Mouse (Mus musculus) heart, embryonic 16.5 days (tissue): ENCODE results near the gene Tnc. TPM values are rescaled to one million over a fixed set of nuclear protein-coding genes. Genes with fewer than 3 reads are reported as not detected.
A peak's percentile ranks its signal among the peaks of the same experiment; 100 is the strongest.

Source experiments
- ATAC-seq: fragments of 200-750 bp; cut with Nextera tagmentation; replicated peaks from 2 replicates; pipeline ENCODE4 v1.8.0; 2017; ENCODE audit warnings: moderate number of reproducible peaks; ENCODE audit not compliant: insufficient read depth, low FRiP score; ENCODE audit errors: extremely low read depth
- H3K27ac ChIP-seq: fragments of 300-500 bp; sonication (generic); 2 replicates; pipeline ENCODE4 v1.5.1; 2014; ENCODE audit warnings: mild to moderate bottlenecking, low read length, control low read depth, moderate library complexity
- H3K27me3 ChIP-seq: fragments of 300-500 bp; sonication (generic); 2 replicates; pipeline ENCODE4 v1.6.1; 2014; ENCODE audit warnings: low read length, mixed read lengths; ENCODE audit not compliant: control insufficient read depth, insufficient read depth
- H3K36me3 ChIP-seq: fragments of 300-500 bp; sonication (generic); 2 replicates; pipeline ENCODE4 v1.6.1; 2014; ENCODE audit not compliant: control insufficient read depth, insufficient read depth
- H3K4me1 ChIP-seq: fragments of 300-500 bp; sonication (generic); 2 replicates; pipeline ENCODE4 v1.6.1; 2014; ENCODE audit warnings: low read length, mixed read lengths; ENCODE audit not compliant: control insufficient read depth, insufficient read depth
- H3K4me2 ChIP-seq: fragments of 300-500 bp; sonication (generic); 2 replicates; pipeline ENCODE4 v1.6.1; 2014; ENCODE audit warnings: low read depth, mild to moderate bottlenecking, control low read depth, low read length
- H3K4me3 ChIP-seq: fragments of 300-500 bp; sonication (generic); 2 replicates; pipeline ENCODE4 v1.5.1; 2014; ENCODE audit warnings: mild to moderate bottlenecking, control low read depth, low read length
- H3K9ac ChIP-seq: fragments of 300-500 bp; sonication (generic); 2 replicates; pipeline ENCODE4 v1.6.1; 2014; ENCODE audit warnings: low read length, control low read depth
- H3K9me3 ChIP-seq: fragments of 300-500 bp; sonication (generic); replicated peaks from 2 replicates; pipeline ENCODE4 v1.6.1; 2016; ENCODE audit warnings: low read length; ENCODE audit not compliant: control insufficient read depth
- WGBS: fragments of 180-500 bp; shearing (Covaris S2); extraction: QIAGEN DNeasy Blood & Tissue Kit; methylation state at CpG from one replicate; pipeline ENCODE4 v1.1.7; 2014; 5-methylcytosine and 5-hydroxymethylcytosine counted together
- polyA plus RNA-seq: library from polyadenylated mRNA; unstranded; fragments of >200 nt; fragmentation: Nextera tagmentation; extraction: Ambion mirVana; gene quantifications from 2 replicates; pipeline ENCODE4 v1.2.1, GENCODE M21; 2015

Gene Tnc
- polyA plus RNA-seq, 1 experiment from 2014 or later: 31.3 TPM

GRCm38 (mm10) chr4:64009936-64010335 is 36.9 kb downstream of the Tnc start:
- no peaks in the 10 kb centered on the region for H3K9me3 ChIP-seq
- no peak overlapping the region for H3K27ac ChIP-seq
- H3K4me1 ChIP-seq: no peaks in the 10 kb centered on the region
- H3K27me3 ChIP-seq: no peaks in the 10 kb centered on the region
- H3K9ac ChIP-seq: no peak overlapping the region
- no peaks in the 10 kb centered on the region for H3K36me3 ChIP-seq
- no peak overlapping the region for H3K4me2 ChIP-seq
- ATAC-seq: no peak
- no peak overlapping the region for H3K4me3 ChIP-seq
- 81% methylated on average over 1 of the region's 1 CpGs for WGBS

GRCm38 (mm10) chr4:64005198-64005597 is 41.6 kb downstream of the Tnc start:
- no peaks in the 10 kb centered on the region for H3K36me3 ChIP-seq
- WGBS: 82% methylated on average over 4 of the region's 4 CpGs
- no peaks in the 10 kb centered on the region for H3K27me3 ChIP-seq
- H3K4me1 ChIP-seq: no peaks in the 10 kb centered on the region
- H3K9me3 ChIP-seq: no peaks in the 10 kb centered on the region
- ATAC-seq: no peak
- no peak overlapping the region for H3K27ac ChIP-seq
- H3K9ac ChIP-seq: no peak overlapping the region
- no peak overlapping the region for H3K4me3 ChIP-seq
- H3K4me2 ChIP-seq: no peak overlapping the region

- 24% methylated on average over 3 of the region's 3 CpGs for WGBS
- no peak overlapping the region for H3K4me2 ChIP-seq
- no peak for ATAC-seq
- no peaks in the 10 kb centered on the region for H3K36me3 ChIP-seq
- no peaks in the 10 kb centered on the region for H3K27me3 ChIP-seq
- H3K9ac ChIP-seq: no peak overlapping the region
- no peak overlapping the region for H3K4me3 ChIP-seq
- no peak overlapping the region for H3K27ac ChIP-seq
- H3K4me1 ChIP-seq: no peaks in the 10 kb centered on the region
- H3K9me3 ChIP-seq: no peaks in the 10 kb centered on the region
These were observed 43.1 kb downstream of the Tnc start for GRCm38 (mm10) chr4:64003677-64004076.

GRCm38 (mm10) chr4:64002168-64002567 is 44.6 kb downstream of the Tnc start:
- no peaks in the 10 kb centered on the region for H3K36me3 ChIP-seq
- no peaks in the 10 kb centered on the region for H3K4me1 ChIP-seq
- no peak overlapping the region for H3K27ac ChIP-seq
- no peak overlapping the region for H3K4me3 ChIP-seq
- no peak for ATAC-seq
- no peak overlapping the region for H3K4me2 ChIP-seq
- no peaks in the 10 kb centered on the region for H3K27me3 ChIP-seq
- no peaks in the 10 kb centered on the region for H3K9me3 ChIP-seq
- no peak overlapping the region for H3K9ac ChIP-seq
- 67% methylated on average over 2 of the region's 2 CpGs for WGBS

GRCm38 (mm10) chr4:64000788-64001187 is 46.0 kb downstream of the Tnc start:
- no peaks in the 10 kb centered on the region for H3K4me1 ChIP-seq
- no peak overlapping the region for H3K4me3 ChIP-seq
- H3K9ac ChIP-seq: no peak overlapping the region
- H3K4me2 ChIP-seq: no peak overlapping the region
- 72% methylated on average over 3 of the region's 3 CpGs for WGBS
- H3K27me3 ChIP-seq: no peaks in the 10 kb centered on the region
- H3K27ac ChIP-seq: no peak overlapping the region
- ATAC-seq: no peak
- no peaks in the 10 kb centered on the region for H3K36me3 ChIP-seq
- H3K9me3 ChIP-seq: no peaks in the 10 kb centered on the region

GRCm38 (mm10) chr4:64000293-64000692 is 46.5 kb downstream of the Tnc start:
- Histone ChIP-seq H3K36me3 (no peaks in the 10 kb centered on the region), H3K9ac (no peak overlapping the region), H3K4me2 (no peak overlapping the region), H3K4me1 (no peaks in the 10 kb centered on the region), H3K27me3 (no peaks in the 10 kb centered on the region), H3K27ac (no peak overlapping the region), H3K4me3 (no peak overlapping the region), H3K9me3 (no peaks in the 10 kb centered on the region)
- no peak for ATAC-seq
- 77% methylated on average over 4 of the region's 4 CpGs for WGBS

- ATAC-seq: peak; percentile 55; the same call in 1 of the 2 replicates
- H3K9ac ChIP-seq: no peak overlapping the region
- no peak overlapping the region for H3K27ac ChIP-seq
- H3K4me2 ChIP-seq: no peak overlapping the region
- H3K27me3 ChIP-seq: no peaks in the 10 kb centered on the region
- H3K9me3 ChIP-seq: no peaks in the 10 kb centered on the region
- 24% methylated on average over 2 of the region's 2 CpGs for WGBS
- no peak overlapping the region for H3K4me3 ChIP-seq
- H3K4me1 ChIP-seq: no peaks in the 10 kb centered on the region
- H3K36me3 ChIP-seq: no peaks in the 10 kb centered on the region
These were observed 53.2 kb downstream of the Tnc start for GRCm38 (mm10) chr4:63993462-63994113.

GRCm38 (mm10) chr4:63990216-63990615 is 56.6 kb downstream of the Tnc start:
- no peaks in the 10 kb centered on the region for H3K4me1 ChIP-seq
- ATAC-seq: no peak
- H3K9ac ChIP-seq: no peak overlapping the region
- no peaks in the 10 kb centered on the region for H3K36me3 ChIP-seq
- 71% methylated on average over 1 of the region's 1 CpGs for WGBS
- H3K27me3 ChIP-seq: no peaks in the 10 kb centered on the region
- no peaks in the 10 kb centered on the region for H3K9me3 ChIP-seq
- H3K4me2 ChIP-seq: no peak overlapping the region
- H3K4me3 ChIP-seq: no peak overlapping the region
- H3K27ac ChIP-seq: no peak overlapping the region

- no peak overlapping the region for H3K4me2 ChIP-seq
- ATAC-seq: no peak
- 86% methylated on average over 5 of the region's 5 CpGs for WGBS
- no peak overlapping the region for H3K4me3 ChIP-seq
- H3K36me3 ChIP-seq: no peaks in the 10 kb centered on the region
- H3K4me1 ChIP-seq: no peaks in the 10 kb centered on the region
- H3K27me3 ChIP-seq: no peaks in the 10 kb centered on the region
- no peak overlapping the region for H3K27ac ChIP-seq
- no peaks in the 10 kb centered on the region for H3K9me3 ChIP-seq
- H3K9ac ChIP-seq: no peak overlapping the region
These were observed 58.7 kb downstream of the Tnc start for GRCm38 (mm10) chr4:63988090-63988489.
